Mouse (Mus musculus): ENCODE data around the gene Tmem88b.

GRCm38 (mm10) chr4:155833836-155834235 is 48.2 kb upstream of the Tmem88b start:
- TF ChIP-seq CTCF (IDR thresholded peaks at IDR 0.05; ENCODE audit: control insufficient read depth, insufficient read depth, insufficient read length) (peak; percentile 42), MAX (IDR thresholded peaks at IDR 0.05) (no peak)
